Mouse (Mus musculus) lung, adult 2 months (tissue): Measurements from ENCODE around the gene Efcab2.

Experiments used
- CTCF ChIP-seq: fragments of 200-500 bp; IDR thresholded peaks from 2 replicates; pipeline ENCODE4 v1.5.1; 2011; ENCODE audit warnings: mild to moderate bottlenecking, low read length, control low read depth; ENCODE audit not compliant: insufficient read depth
- POLR2A ChIP-seq: fragments of 200-500 bp; IDR thresholded peaks from 2 replicates; pipeline ENCODE4 v1.6.1; 2011; ENCODE audit warnings: low read depth, mild to moderate bottlenecking, control low read depth, low read length, borderline replicate concordance; ENCODE audit errors: extremely low read depth

DNA sequence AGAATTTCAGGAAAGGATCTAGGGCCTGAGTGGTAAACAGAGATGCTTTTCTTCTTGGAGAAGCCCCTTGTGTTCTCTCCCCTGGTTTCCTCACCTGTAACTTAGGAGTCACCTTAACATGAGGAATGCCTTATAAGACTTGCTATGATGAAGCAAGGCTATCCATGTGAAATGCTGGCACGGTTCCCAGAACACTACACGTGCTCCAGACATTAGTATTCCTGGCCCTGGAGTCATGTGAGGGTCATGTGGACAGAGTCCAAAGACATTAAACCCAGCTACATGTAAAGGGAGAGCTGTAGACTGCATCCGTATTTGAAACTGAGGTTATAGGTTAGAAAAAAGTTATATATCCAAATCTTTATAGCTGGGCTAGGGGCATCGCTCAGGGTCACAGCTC is 9.5 kb upstream of the Efcab2 start:
- TF ChIP-seq CTCF: no peak
- no peak for TF ChIP-seq POLR2A
